Mouse (Mus musculus) intestine, embryonic 16.5 days (tissue): ENCODE measurements at regions not wholly inside any gene's neighbourhood (a gene's known extent, or its start where the extent isn't known, plus 50 kb on each side); places are given as distances from the start of the nearest gene placed in this dataset.

ENCODE experiments used
- ATAC-seq: fragments of 200-750 bp; cut with Nextera tagmentation; 2 replicates; pipeline ENCODE4 v1.8.0; 2017; ENCODE audit warnings: moderate TSS enrichment, moderate library complexity
- H3K27ac ChIP-seq: fragments of 300-500 bp; sonication (generic); 2 replicates; pipeline ENCODE4 v1.5.1; 2014; ENCODE audit warnings: mild to moderate bottlenecking, low read length
- H3K27me3 ChIP-seq: fragments of 300-500 bp; sonication (generic); replicated peaks from 2 replicates; pipeline ENCODE4 v1.6.1; 2014; ENCODE audit warnings: low read length, control low read depth, mixed read lengths; ENCODE audit not compliant: control insufficient read depth, insufficient read depth
- H3K36me3 ChIP-seq: fragments of 300-500 bp; sonication (generic); 2 replicates; pipeline ENCODE4 v1.6.1; 2014; ENCODE audit warnings: low read length, control low read depth; ENCODE audit not compliant: control insufficient read depth, insufficient read depth
- H3K4me1 ChIP-seq: fragments of 300-500 bp; sonication (generic); 2 replicates; pipeline ENCODE4 v1.6.1; 2014; ENCODE audit warnings: low read length, control low read depth, mixed read lengths; ENCODE audit not compliant: control insufficient read depth, insufficient read depth
- H3K4me2 ChIP-seq: fragments of 300-500 bp; sonication (generic); 2 replicates; pipeline ENCODE4 v1.6.1; 2014; ENCODE audit warnings: low read depth, low read length, control low read depth
- H3K4me3 ChIP-seq: fragments of 300-500 bp; sonication (generic); 2 replicates; pipeline ENCODE4 v1.5.1; 2014; ENCODE audit warnings: mild to moderate bottlenecking, low read length
- H3K9ac ChIP-seq: fragments of 300-500 bp; sonication (generic); 2 replicates; pipeline ENCODE4 v1.6.1; 2014; ENCODE audit warnings: low read depth, low read length
- H3K9me3 ChIP-seq: fragments of 300-500 bp; sonication (generic); 2 replicates; pipeline ENCODE4 v1.6.1; 2016; ENCODE audit warnings: low read length, control low read depth; ENCODE audit not compliant: control insufficient read depth
- WGBS: fragments of 180-500 bp; shearing (Covaris S2); extraction: QIAGEN DNeasy Blood & Tissue Kit; methylation state at CpG from one replicate; pipeline ENCODE4 v1.1.7; 2014; 5-methylcytosine and 5-hydroxymethylcytosine counted together

- Histone ChIP-seq H3K4me2 (no peak overlapping the region), H3K27me3 (no peaks in the 10 kb centered on the region), H3K27ac (no peak overlapping the region), H3K36me3 (no peaks in the 10 kb centered on the region), H3K4me3 (no peak overlapping the region), H3K9ac (no peak overlapping the region), H3K9me3 (no peaks in the 10 kb centered on the region), H3K4me1 (no peaks in the 10 kb centered on the region)
- 88% methylated on average over 4 of the region's 4 CpGs for WGBS
- ATAC-seq, result no peak
Measured at GRCm38 (mm10) chr6:31107360-31107759, 148.5 kb upstream of the Klf14 start.

GRCm38 (mm10) chr6:31107916-31108685 lies 149.2 kb upstream of the Klf14 start:
- H3K27me3 ChIP-seq, result no peaks in the 10 kb centered on the region
- no peaks in the 10 kb centered on the region for H3K9me3 ChIP-seq
- no peak overlapping the region for H3K9ac ChIP-seq
- H3K4me2 ChIP-seq, result no peak overlapping the region
- WGBS, result 86% methylated on average over 5 of the region's 5 CpGs
- no peaks in the 10 kb centered on the region for H3K4me1 ChIP-seq
- H3K27ac ChIP-seq, result no peak overlapping the region
- no peak overlapping the region for H3K4me3 ChIP-seq
- no peaks in the 10 kb centered on the region for H3K36me3 ChIP-seq
- no peak for ATAC-seq

GRCm38 (mm10) chr6:31109604-31110003 lies 150.7 kb upstream of the Klf14 start:
- H3K36me3 ChIP-seq, result no peaks in the 10 kb centered on the region
- no peak overlapping the region for H3K27ac ChIP-seq
- H3K4me1 ChIP-seq, result no peaks in the 10 kb centered on the region
- no peak overlapping the region for H3K9ac ChIP-seq
- WGBS, result 91% methylated on average over 4 of the region's 4 CpGs
- no peaks in the 10 kb centered on the region for H3K27me3 ChIP-seq
- H3K4me3 ChIP-seq, result no peak overlapping the region
- no peaks in the 10 kb centered on the region for H3K9me3 ChIP-seq
- H3K4me2 ChIP-seq, result no peak overlapping the region
- no peak for ATAC-seq

GRCm38 (mm10) chr6:31112293-31113077 lies 153.6 kb upstream of the Klf14 start:
- 85% methylated on average over 13 of the region's 13 CpGs for WGBS
- Histone ChIP-seq H3K9ac (no peak overlapping the region), H3K36me3 (no peaks in the 10 kb centered on the region), H3K4me2 (no peak overlapping the region), H3K4me1 (no peaks in the 10 kb centered on the region), H3K9me3 (no peaks in the 10 kb centered on the region), H3K27me3 (no peaks in the 10 kb centered on the region), H3K27ac (no peak overlapping the region), H3K4me3 (no peak overlapping the region)
- no peak for ATAC-seq

- no peak overlapping the region for H3K9ac ChIP-seq
- no peaks in the 10 kb centered on the region for H3K36me3 ChIP-seq
- no peaks in the 10 kb centered on the region for H3K9me3 ChIP-seq
- no peak overlapping the region for H3K27ac ChIP-seq
- no peak overlapping the region for H3K4me3 ChIP-seq
- no peaks in the 10 kb centered on the region for H3K4me1 ChIP-seq
- H3K27me3 ChIP-seq, result no peaks in the 10 kb centered on the region
- 87% methylated on average over 21 of the region's 21 CpGs for WGBS
- no peak overlapping the region for H3K4me2 ChIP-seq
- ATAC-seq, result no peak
Measured at GRCm38 (mm10) chr6:31113558-31114326, 154.9 kb upstream of the Klf14 start.

GRCm38 (mm10) chr6:31114336-31115335 lies 155.8 kb upstream of the Klf14 start:
- Histone ChIP-seq H3K9me3 (no peaks in the 10 kb centered on the region), H3K27me3 (no peaks in the 10 kb centered on the region), H3K9ac (no peak overlapping the region), H3K4me1 (no peaks in the 10 kb centered on the region), H3K4me2 (no peak overlapping the region), H3K27ac (no peak overlapping the region), H3K4me3 (no peak overlapping the region), H3K36me3 (no peaks in the 10 kb centered on the region)
- 64% methylated on average over 19 of the region's 19 CpGs for WGBS
- 0 out of 2 replicates have a peak, but pooled peaks have one; percentile 38 for ATAC-seq

- no peak overlapping the region for H3K4me3 ChIP-seq
- no peaks in the 10 kb centered on the region for H3K9me3 ChIP-seq
- no peak overlapping the region for H3K27ac ChIP-seq
- H3K36me3 ChIP-seq, result no peaks in the 10 kb centered on the region
- ATAC-seq, result no peak
- H3K4me2 ChIP-seq, result no peak overlapping the region
- no peaks in the 10 kb centered on the region for H3K27me3 ChIP-seq
- no peak overlapping the region for H3K9ac ChIP-seq
- 69% methylated on average over 4 of the region's 4 CpGs for WGBS
- no peaks in the 10 kb centered on the region for H3K4me1 ChIP-seq
Measured at GRCm38 (mm10) chr6:31115566-31115965, 156.7 kb upstream of the Klf14 start.

- no peak overlapping the region for H3K4me3 ChIP-seq
- no peak overlapping the region for H3K9ac ChIP-seq
- ATAC-seq, result no peak
- H3K9me3 ChIP-seq, result no peaks in the 10 kb centered on the region
- H3K27me3 ChIP-seq, result no peaks in the 10 kb centered on the region
- no peaks in the 10 kb centered on the region for H3K4me1 ChIP-seq
- H3K4me2 ChIP-seq, result no peak overlapping the region
- 65% methylated on average over 6 of the region's 6 CpGs for WGBS
- no peaks in the 10 kb centered on the region for H3K36me3 ChIP-seq
- H3K27ac ChIP-seq, result no peak overlapping the region
Measured at GRCm38 (mm10) chr6:31116365-31116764, 157.5 kb upstream of the Klf14 start.
